Mouse (Mus musculus) ES-E14 (cell line): ENCODE results near the gene Osbpl2. TPM values are rescaled to one million over a fixed set of nuclear protein-coding genes. Genes with fewer than 3 reads are reported as not detected.
A peak's percentile ranks its signal among the peaks of the same experiment; 100 is the strongest.

ENCODE experiments used
- DNase-seq: peaks from one replicate; pipeline ENCODE4 v3.0.0-alpha.2; 2013; ENCODE audit warnings: low read depth, low spot score
- H3K27ac ChIP-seq: 2 replicates; pipeline ENCODE4 v1.5.1; 2012; ENCODE audit warnings: low read depth, mild to moderate bottlenecking, low read length, moderate library complexity, mixed read lengths; ENCODE audit not compliant: poor library complexity, insufficient read depth, severe bottlenecking
- H3K36me3 ChIP-seq: 2 replicates; pipeline ENCODE4 v1.6.1; 2012; ENCODE audit warnings: mild to moderate bottlenecking, low read length, moderate library complexity, mixed read lengths; ENCODE audit not compliant: control insufficient read depth, poor library complexity, insufficient read depth, severe bottlenecking
- H3K4me1 ChIP-seq, 2 experiments: fragments of 150-350 bp in 1 of 2; sonication (generic) in 1 of 2; 2 replicates each; pipeline ENCODE4 v1.6.1; 2012; ENCODE audit warnings: low read length in 2 of 2, mild to moderate bottlenecking in 1 of 2, mixed read lengths in 1 of 2; ENCODE audit not compliant: control insufficient read depth in 2 of 2, insufficient read depth in 2 of 2, poor library complexity in 1 of 2
- H3K4me3 ChIP-seq, 2 experiments: fragments of 150-350 bp in 1 of 2; sonication (generic) in 1 of 2; 2 replicates each; pipeline ENCODE4 v1.5.1; 2012; ENCODE audit warnings: low read length in 2 of 2, low read depth in 1 of 2, mild to moderate bottlenecking in 1 of 2, mixed read lengths in 1 of 2; ENCODE audit not compliant: insufficient read depth in 1 of 2, poor library complexity in 1 of 2, severe bottlenecking in 1 of 2
- H3K9ac ChIP-seq: 2 replicates; pipeline ENCODE4 v1.6.1; 2012; ENCODE audit warnings: low read depth, mild to moderate bottlenecking, low read length, mixed read lengths; ENCODE audit not compliant: poor library complexity, insufficient read depth, severe bottlenecking
- H3K9me3 ChIP-seq: fragments of 150-350 bp; sonication (generic); 2 replicates; pipeline ENCODE4 v1.6.1; 2012; ENCODE audit warnings: low read depth, mild to moderate bottlenecking, low read length; ENCODE audit not compliant: control insufficient read depth, insufficient read depth
- CHD2 ChIP-seq: IDR thresholded peaks from 2 replicates; pipeline ENCODE4 v1.6.1; 2014; ENCODE audit warnings: mild to moderate bottlenecking, low read depth, low read length, inconsistent platforms
- HCFC1 ChIP-seq: IDR thresholded peaks from 2 replicates; pipeline ENCODE4 v1.6.1; 2012; ENCODE audit warnings: low read length, inconsistent platforms, borderline replicate concordance; ENCODE audit not compliant: insufficient read depth
- MAFK ChIP-seq: IDR thresholded peaks from 2 replicates; pipeline ENCODE4 v1.6.1; 2014; ENCODE audit warnings: mild to moderate bottlenecking, low read depth, low read length, inconsistent platforms; ENCODE audit not compliant: insufficient read depth
- ZC3H11A ChIP-seq: IDR thresholded peaks from 2 replicates; pipeline ENCODE4 v1.6.1; 2012; ENCODE audit warnings: low read depth, mild to moderate bottlenecking, inconsistent platforms, low read length, borderline replicate concordance
- ZNF384 ChIP-seq: IDR thresholded peaks from 2 replicates; pipeline ENCODE4 v1.6.1; 2012; ENCODE audit warnings: low read depth, low read length, inconsistent platforms
- in situ Hi-C, 2 experiments: fragments of 600-800 bp; cut with MboI; formaldehyde crosslinking; loops; one replicate each; pipeline ENCODE4 v1.15.1; 2025; ENCODE audit warnings: low sequenced_read_pairs in 2 of 2, inconsistent platforms in 1 of 2; ENCODE audit not compliant: unreplicated experiment in 2 of 2
- total RNA-seq: library from RNA; depleted of rRNA; stranded (reverse); fragments of 300-350 nt; gene quantifications from 2 replicates; pipeline ENCODE4 v1.2.3, GENCODE M21; 2012

Gene Osbpl2
- total RNA-seq, 1 experiment: 12.3 TPM

GRCm38 (mm10) chr2:180085926-180086636, 33.0 kb upstream of the Osbpl2 start:
- H3K36me3 ChIP-seq: peaks cover 9% of the 10 kb centered on the region; the same call in 1 of the 2 replicates
- no peaks in the 10 kb centered on the region for H3K9me3 ChIP-seq
- H3K4me3 ChIP-seq: peak overlapping the region in 1 of 2 experiments; percentile 57; a peak in 2 of 4 replicates
- peaks cover 0 to 24% of the 10 kb centered on the region in 2 experiments; a peak in 2 of 4 replicates for H3K4me1 ChIP-seq
- DNase-seq: no peak
- TF ChIP-seq MAFK: no peak
- TF ChIP-seq HCFC1: no peak
- no peak for TF ChIP-seq ZNF384
- no peak for TF ChIP-seq ZC3H11A
- no peak for TF ChIP-seq CHD2
- no peak overlapping the region for H3K27ac ChIP-seq
- in situ Hi-C loops: no loop called here
- H3K9ac ChIP-seq: peak overlapping the region; percentile 13; the same call in 1 of the 2 replicates

GRCm38 (mm10) chr2:180086637-180087027, 32.5 kb upstream of the Osbpl2 start:
- DNase-seq: no peak
- H3K4me3 ChIP-seq: no peak overlapping the region
- H3K9ac ChIP-seq: no peak overlapping the region
- TF ChIP-seq HCFC1: no peak
- TF ChIP-seq ZC3H11A: no peak
- no peak for TF ChIP-seq CHD2
- TF ChIP-seq MAFK: no peak
- TF ChIP-seq ZNF384: no peak
- H3K27ac ChIP-seq: no peak overlapping the region
- no peaks in the 10 kb centered on the region for H3K9me3 ChIP-seq
- in situ Hi-C loops: no loop called here
- peaks cover 9% of the 10 kb centered on the region; the same call in 1 of the 2 replicates for H3K36me3 ChIP-seq
- peaks cover 0 to 24% of the 10 kb centered on the region in 2 experiments; a peak in 2 of 4 replicates for H3K4me1 ChIP-seq

GRCm38 (mm10) chr2:180087472-180087871, 31.6 kb upstream of the Osbpl2 start:
- TF ChIP-seq HCFC1 (no peak), ZNF384 (no peak), MAFK (no peak), ZC3H11A (no peak), CHD2 (no peak)
- Histone ChIP-seq H3K4me3 (no peak overlapping the region), H3K9me3 (no peaks in the 10 kb centered on the region), H3K4me1 (peaks cover 0 to 24% of the 10 kb centered on the region in 2 experiments; a peak in 2 of 4 replicates), H3K9ac (no peak overlapping the region), H3K36me3 (peaks cover 7% of the 10 kb centered on the region; the same call in 1 of the 2 replicates), H3K27ac (no peak overlapping the region)
- DNase-seq: no peak
- in situ Hi-C loops: no loop called here

GRCm38 (mm10) chr2:180090285-180090684, 28.8 kb upstream of the Osbpl2 start:
- TF ChIP-seq CHD2 (no peak), MAFK (no peak), ZC3H11A (no peak), HCFC1 (no peak), ZNF384 (no peak)
- Histone ChIP-seq H3K36me3 (no peaks in the 10 kb centered on the region), H3K9me3 (no peaks in the 10 kb centered on the region), H3K4me3 (no peak overlapping the region), H3K4me1 (peaks cover 0 to 8% of the 10 kb centered on the region in 2 experiments; a peak in 2 of 4 replicates), H3K27ac (no peak overlapping the region), H3K9ac (no peak overlapping the region)
- in situ Hi-C loops: no loop called here
- no peak for DNase-seq

- in situ Hi-C loops: no loop called here
- Histone ChIP-seq H3K27ac (no peak overlapping the region), H3K9ac (no peak overlapping the region), H3K9me3 (no peaks in the 10 kb centered on the region), H3K36me3 (no peaks in the 10 kb centered on the region), H3K4me1 (peaks cover 2 to 25% of the 10 kb centered on the region in 2 experiments; a peak in 2 of 4 replicates), H3K4me3 (no peak overlapping the region)
- DNase-seq: no peak
- no peak for TF ChIP-seq ZC3H11A
Observed at GRCm38 (mm10) chr2:180095711-180096110, 23.4 kb upstream of the Osbpl2 start.
